Mouse (Mus musculus) splenic B cell, adult 2 months (primary cell): ENCODE results near the gene Hspb3.
A peak's percentile ranks its signal among the peaks of the same experiment; 100 is the strongest.

Experiments used
- DNase-seq: peaks from one replicate; pipeline ENCODE4 v3.0.0-alpha.2; 2011; ENCODE audit warnings: low read depth, low spot score
- H3K27me3 ChIP-seq: 2 replicates; pipeline ENCODE4 v1.6.1; 2012; ENCODE audit warnings: mild to moderate bottlenecking, low read length, moderate library complexity, mixed read lengths; ENCODE audit not compliant: control insufficient read depth, poor library complexity, insufficient read depth, severe bottlenecking
- H3K36me3 ChIP-seq: 2 replicates; pipeline ENCODE4 v1.6.1; 2012; ENCODE audit warnings: mild to moderate bottlenecking, low read length, moderate library complexity, mixed read lengths; ENCODE audit not compliant: control insufficient read depth, poor library complexity, insufficient read depth, severe bottlenecking

Hspb3 gene

DNA sequence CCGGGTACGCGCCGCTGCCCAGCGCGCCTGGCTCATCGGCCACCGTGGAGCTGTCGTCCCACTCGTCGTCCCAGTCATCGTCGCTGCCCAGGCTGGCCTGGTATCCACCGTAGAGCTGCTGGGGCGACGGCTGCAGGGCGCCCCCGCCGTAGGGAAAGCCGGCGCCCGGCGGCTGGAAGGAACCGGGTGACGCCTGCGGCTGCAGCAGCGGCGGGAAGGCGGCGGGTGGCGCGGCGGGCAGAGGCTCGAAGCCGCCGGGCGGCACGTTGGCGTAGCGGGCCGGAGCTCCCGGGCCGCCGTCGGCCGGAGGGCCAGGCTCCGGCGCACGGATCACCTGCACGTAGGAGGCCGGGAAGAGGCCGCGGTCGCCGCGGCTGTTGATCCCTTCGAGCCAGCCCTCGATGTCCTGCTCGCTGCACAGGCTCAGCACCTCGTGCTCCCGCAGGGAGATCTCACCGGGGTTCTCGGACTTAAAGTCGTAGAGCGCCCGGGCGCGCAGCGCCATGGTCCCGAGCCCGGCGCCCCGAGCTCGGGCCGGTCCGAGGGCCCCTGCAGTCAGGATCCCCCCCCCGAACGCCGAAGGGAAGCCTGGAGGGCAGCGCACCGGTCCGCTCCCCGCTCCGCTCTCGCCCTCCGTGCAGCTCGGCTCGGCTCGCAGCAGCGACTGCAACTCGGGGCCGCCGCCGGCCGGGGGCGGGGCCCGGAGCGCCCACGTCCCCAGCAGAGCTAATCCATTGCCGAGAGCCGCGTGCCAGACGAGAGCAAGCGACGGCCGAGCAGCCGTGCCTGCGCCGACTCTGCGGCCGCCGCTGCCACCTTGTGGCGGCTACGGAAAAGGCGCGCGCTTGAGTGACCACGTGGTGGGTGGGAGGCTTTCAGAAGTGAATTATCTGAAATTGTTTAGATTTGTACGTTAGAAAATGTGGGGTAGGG is 45.3 kb downstream of the Hspb3 start, which contains the start of gene Snx18:
Gene Snx18 (minus strand): TSS at position 674 of the 933 bp plus-strand sequence.
- DNase-seq = peak; percentile 95
- Histone ChIP-seq H3K36me3 (no peaks in the 10 kb centered on the region), H3K27me3 (no peaks in the 10 kb centered on the region)

DNA sequence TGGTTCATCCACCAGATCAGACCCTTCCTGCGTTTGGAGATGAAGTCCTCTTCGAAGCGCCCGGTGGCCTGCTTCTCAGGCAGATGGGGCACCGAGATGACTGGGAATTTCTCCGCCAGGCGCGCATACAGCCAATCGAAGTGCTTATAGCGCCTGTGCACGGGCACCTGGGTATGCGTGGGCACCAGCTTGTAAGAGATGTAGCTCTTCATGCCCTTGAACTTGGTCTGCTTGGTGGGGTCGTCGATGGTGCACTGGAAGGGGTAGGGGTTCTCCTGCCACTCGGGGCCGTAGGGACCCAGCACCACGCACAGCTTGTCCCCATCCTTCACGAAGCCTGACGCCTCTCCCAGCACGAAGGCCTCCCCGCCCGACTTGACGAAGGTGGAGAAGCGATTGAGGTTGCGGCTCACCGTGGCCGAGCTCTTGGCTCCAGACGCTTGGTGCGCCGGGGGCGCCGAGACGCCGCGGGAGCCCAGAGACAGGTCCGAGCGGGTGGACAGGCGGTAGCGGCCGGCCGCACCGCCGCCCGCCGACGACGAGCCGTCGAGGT is 46.1 kb downstream of the Hspb3 start:
- no peak for DNase-seq
- no peaks in the 10 kb centered on the region for H3K27me3 ChIP-seq
- H3K36me3 ChIP-seq = no peaks in the 10 kb centered on the region

DNA sequence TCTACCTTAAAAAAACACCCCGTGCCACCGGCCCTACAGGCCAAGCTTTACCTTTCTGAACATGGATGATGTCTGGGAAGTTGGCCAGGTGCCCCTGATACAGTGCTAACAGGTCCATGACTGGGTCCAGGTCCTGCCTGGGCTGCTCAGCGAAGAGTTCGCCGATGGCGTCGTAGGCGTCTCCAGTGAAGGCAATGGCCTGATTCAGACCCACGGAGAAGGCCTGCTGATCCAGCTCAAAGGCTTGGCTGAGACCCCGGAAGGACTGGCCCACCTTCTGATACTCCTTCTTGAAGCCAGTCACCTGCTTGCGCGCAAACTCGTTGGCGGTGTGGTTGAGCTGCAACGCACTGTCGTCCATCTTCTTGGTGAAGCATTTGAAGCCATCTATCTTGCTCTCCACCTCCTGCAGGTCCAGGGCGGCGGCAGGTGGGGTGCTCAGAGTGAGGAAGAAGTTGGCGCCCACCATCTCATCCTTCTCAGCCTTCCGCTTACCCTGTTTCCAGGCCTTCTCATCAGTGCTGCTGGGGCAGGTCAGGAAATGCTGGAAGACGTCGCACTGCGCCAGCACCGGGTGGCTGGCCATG is 46.6 kb downstream of the Hspb3 start:
- H3K27me3 ChIP-seq = no peaks in the 10 kb centered on the region
- H3K36me3 ChIP-seq = no peaks in the 10 kb centered on the region
- peak; percentile 7 for DNase-seq

DNA sequence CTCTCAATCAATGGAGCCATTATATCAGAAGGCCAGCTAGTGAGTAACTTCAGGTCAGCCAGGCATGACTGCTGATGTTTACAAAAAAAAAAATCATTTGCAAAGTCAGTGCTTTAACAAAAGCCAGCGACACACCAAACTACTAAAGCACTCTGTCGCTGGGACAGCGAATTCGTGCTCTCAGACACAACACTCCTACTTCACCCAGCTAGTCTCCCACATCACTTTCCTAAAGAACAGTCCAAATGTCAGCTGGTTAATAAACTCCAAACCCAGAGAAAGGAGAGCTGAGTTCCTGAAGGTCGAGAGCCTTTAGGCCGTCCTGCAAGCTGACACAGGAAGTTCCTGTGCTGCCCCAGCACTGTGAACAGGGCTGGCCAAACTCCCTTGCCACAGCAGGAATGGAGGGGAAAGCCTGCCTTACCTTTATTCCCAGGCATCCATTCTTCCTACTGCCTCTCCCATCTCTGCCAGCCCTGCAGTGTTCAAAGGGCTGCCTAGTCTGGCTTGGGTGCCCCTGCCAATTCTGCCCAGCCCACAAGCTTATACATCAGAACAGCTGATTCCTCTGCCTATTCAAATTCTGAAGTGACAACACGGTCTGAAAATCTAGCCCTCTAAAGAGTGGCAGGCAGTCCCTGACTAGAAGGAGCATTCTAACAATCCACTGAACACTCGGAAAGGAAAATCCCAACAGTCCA is 47.4 kb downstream of the Hspb3 start:
- H3K27me3 ChIP-seq = no peaks in the 10 kb centered on the region
- peak; percentile 17 for DNase-seq
- H3K36me3 ChIP-seq = no peaks in the 10 kb centered on the region

DNA sequence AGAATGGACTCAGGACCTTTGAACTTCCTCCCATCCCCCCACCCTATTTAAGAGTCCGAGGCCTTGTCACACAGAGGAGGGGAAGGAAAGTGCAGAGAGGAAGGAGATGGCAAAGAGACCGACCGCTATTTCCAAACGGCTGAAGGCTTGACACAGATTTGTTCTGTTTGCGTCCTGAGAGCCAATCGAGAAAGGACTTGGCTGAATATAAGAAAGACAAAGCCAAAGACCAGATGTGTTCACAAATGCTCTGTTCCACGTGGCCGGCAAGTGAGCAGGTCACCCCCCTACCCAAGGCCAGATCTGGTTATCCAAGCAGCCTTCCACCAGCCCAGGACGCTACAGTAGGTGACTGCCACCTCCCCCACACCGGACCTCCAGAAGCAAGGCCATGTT is 47.9 kb downstream of the Hspb3 start:
- no peaks in the 10 kb centered on the region for H3K36me3 ChIP-seq
- peak; percentile 39 for DNase-seq
- no peaks in the 10 kb centered on the region for H3K27me3 ChIP-seq

DNA sequence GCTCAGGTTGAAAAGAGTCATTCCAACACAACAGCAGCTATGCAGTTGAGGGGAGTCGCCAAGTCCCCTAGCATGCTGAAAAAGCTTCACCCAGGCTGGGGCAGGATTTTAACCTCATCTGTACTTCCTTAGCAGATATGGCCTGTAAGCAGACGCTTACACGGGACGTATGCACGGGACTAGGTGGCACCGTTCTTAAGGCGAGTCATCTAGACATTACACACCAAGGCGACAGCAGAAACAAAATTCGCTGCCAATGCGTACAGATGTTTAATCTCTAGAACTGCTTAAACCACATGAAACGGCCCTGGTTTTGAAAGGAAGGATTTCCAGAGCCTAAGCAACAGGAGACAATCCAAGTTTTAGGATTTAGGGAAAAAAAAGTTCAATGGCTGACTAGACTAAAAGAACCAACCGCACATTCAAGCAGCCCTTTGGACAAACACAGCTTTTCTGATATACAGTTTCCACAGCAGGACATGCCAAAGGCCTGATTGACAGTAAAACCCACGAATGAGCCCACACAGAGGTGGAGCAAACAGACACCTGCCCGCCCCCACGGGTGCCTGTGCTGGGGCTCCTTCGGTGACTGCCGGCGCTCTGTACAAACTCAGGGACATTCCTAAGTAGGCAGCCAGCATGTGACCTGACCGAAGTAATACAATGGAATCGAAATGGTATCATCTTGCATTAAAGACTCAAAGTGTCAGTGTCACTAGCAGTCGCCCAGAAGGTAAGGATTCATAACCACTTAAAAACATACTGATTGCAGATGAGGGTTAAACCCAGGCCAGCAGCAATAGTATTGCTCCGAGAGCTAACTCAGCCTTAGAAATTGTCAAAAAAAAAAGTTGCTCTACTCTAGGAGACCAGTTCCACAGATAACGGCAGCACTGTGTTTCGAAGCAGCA is 48.6 kb downstream of the Hspb3 start:
- Histone ChIP-seq H3K27me3 (no peaks in the 10 kb centered on the region), H3K36me3 (no peaks in the 10 kb centered on the region)
- peak; percentile 93 for DNase-seq

DNA sequence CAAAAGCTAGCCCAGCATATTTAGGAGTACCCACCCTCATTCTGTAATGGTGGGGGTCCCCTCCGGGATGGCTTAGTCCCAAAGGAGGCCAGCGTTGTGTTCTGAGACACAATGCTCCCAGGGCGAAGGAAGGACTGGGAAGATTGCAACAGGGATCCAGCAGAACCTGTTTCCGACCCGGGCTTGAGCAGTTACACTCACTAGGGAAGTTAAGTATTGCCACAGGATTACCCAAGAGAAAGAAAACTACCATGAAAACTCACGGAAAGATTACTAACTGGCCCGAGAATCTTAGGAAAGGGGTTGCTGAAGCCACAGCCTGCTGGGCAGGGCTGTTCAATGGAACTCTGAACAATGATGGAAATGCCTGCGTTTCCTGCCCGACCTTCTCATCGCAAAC is 49.6 kb downstream of the Hspb3 start:
- DNase-seq = no peak
- Histone ChIP-seq H3K27me3 (no peaks in the 10 kb centered on the region), H3K36me3 (no peaks in the 10 kb centered on the region)

DNA sequence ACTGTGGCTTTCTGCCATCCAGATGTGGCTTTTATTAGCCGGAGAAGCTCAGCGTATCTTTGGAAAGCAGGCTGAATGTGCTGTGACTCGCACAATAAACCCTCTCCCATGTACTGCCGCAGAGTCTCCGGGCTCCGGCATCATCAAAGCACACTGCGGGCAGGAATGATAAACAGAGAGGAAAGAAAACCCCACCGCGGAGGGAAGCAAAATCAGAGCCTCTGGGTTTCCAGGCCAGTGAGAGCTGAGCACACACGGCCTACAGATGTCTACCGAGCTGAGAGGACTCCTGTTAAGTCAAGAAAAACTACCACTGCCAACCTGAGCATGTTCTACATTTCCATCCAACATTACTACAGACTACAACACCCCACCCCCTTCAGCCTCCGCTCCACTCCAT is 50.1 kb downstream of the Hspb3 start:
- no peak for DNase-seq
- H3K27me3 ChIP-seq = no peaks in the 10 kb centered on the region

More for the DNA sequence above, 50.1 kb downstream of the Hspb3 start:
- no peaks in the 10 kb centered on the region for H3K36me3 ChIP-seq
